Mouse (Mus musculus) layer of hippocampus, adult 11-12 months (tissue): ENCODE measurements around the gene B4galt5.
A peak's percentile ranks its signal among the peaks of the same experiment; 100 is the strongest.

Experiments used
- DNase-seq: peaks from one replicate; pipeline ENCODE4 v3.0.0; 2022; ENCODE audit warnings: low spot score

Gene B4galt5

DNA sequence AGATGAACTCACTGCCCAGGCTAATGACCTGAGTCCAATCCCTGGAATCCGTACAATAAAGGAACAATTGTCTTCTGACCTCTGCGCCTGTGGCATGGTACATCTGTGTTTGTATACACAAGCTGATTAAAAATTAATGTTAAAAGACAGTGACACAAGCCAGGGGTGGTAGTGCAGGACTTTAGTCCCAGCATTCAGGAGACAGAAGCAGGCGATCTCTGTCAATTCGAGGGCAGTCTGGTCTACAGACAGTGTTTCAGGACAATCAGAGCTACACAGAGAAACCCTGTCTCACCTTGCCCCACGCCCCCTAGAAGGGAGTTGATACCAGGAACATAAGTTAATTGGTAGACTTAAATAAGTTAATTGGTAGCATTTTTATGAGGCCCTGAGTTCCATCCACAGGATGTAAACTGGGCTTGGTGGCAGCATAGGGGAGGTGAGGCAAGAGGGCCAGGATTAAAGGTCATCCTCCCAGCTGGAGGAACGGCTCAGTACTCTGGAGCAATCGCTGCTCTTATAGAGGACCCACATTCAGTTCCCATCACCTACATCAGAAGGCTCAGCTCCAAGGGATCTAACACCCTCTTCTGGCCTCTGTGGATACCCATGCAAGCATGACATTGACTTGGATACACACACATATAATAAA is 16.5 kb downstream of the B4galt5 start:
- DNase-seq: no peak

DNA sequence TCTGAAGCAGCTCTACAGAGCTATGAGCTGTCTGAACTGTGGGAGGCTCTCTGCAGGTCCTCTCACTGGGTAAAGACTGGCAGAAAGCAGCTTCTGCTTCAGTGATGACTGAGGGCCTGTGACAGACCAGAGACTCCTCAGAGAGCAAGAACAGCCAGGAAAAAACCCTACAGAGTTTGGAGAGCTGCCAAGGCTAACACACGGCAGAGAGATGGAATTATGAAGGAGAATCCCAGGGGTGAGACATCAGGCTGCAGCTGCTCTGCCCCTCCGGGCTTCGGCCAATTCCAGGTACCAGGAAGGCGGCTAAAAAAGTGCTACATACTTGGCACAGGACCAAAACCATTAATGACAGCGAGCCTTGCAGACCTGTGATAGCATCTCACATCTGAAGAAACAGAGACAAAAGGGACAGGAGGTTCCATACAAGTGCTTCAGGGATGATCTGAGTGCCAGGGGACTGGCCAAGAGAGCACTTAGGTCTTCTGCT is 17.5 kb downstream of the B4galt5 start:
- no peak for DNase-seq

DNA sequence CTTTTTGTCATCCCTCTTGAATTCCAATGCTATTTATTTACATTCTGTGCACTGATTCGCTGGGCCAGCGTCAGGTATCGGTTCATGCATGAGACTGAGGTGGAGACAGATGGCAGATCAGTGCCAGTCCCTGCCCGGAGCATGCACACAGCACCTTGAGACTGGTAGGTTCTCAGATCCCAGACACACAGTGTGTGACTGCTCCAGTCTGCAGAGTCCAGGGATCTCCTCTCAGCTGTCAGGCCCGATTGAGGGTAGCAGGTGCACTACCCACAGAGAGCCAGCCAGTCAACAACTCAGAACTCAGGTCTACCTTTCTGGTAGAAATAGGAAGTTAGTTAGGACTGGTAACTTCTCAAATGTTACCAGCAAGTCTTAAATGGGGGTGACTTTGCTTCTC is 18.4 kb downstream of the B4galt5 start:
- no peak for DNase-seq

DNA sequence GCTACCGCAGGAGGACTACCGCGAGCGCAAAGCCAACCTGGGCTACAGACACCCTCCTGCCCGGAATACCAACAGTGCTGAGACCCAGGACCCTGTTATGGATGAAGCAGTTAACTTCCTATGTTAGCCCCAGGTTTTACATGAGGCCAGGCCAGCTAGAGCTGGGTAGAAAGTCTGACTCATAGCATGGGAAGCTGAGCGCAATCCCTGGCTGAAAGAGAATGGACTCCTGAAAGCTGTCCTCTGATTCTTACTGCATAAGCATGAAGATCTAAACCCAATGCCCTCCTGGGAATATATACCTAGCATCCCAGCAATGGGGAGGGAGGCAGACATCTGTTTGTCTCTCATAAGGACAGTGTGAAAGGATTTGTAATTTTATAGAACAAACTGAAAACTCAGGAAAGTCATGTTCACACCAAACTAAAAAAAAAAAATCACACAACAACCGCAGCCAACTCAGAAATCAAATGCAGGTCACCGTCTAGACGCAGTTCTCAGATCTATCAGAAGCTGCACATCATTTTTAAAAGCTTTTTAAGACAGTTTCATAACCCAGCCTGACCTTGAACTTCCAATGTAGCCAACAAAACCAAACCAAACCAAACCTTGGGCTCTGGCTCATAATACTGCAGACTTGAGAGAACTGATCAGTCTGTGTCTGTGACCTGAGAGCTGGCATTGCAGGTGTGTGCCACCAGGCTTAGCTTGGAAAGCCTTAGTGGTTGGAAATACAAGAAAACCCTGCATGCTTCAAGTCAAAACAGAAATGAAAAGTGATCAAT is 19.3 kb downstream of the B4galt5 start:
- DNase-seq: no peak

DNA sequence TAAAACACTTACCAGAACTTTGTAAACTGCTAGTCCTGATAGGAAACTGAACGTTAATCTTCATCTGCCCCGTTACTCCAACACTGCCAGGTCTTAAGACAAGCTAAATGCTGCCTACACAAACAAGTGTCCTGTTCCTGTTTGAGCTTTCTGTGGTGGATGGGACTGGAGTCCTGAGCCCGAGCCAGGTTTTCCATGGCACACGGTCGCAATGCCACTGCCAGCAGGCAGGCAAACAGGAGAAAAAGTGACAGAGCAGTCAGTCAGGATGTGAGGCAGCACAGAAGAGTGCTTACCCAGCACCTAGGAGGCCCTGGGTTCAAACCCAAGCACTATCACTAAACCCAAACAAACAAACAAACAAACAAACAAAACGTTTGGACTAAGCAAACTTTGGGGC is 20.6 kb downstream of the B4galt5 start:
- no peak for DNase-seq

DNA sequence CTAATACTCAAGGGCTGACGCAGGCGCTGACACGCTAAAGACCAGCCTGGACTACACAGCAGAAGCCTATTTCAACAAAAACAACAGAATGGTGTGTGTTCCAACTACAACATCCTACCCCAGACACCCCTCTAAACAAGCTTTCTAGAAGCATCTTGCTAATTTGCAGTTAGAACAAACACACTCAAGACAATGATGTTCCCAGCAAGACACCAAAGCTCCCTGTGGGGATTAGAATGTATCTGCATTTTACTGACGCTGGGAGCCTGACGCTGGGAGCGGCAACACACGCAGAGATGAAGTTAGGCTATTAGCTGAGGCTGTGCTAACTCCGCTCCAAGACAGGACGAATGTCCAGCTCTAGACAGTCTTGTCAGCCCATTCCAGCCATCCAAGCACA is 22.4 kb downstream of the B4galt5 start:
- no peak for DNase-seq

DNA sequence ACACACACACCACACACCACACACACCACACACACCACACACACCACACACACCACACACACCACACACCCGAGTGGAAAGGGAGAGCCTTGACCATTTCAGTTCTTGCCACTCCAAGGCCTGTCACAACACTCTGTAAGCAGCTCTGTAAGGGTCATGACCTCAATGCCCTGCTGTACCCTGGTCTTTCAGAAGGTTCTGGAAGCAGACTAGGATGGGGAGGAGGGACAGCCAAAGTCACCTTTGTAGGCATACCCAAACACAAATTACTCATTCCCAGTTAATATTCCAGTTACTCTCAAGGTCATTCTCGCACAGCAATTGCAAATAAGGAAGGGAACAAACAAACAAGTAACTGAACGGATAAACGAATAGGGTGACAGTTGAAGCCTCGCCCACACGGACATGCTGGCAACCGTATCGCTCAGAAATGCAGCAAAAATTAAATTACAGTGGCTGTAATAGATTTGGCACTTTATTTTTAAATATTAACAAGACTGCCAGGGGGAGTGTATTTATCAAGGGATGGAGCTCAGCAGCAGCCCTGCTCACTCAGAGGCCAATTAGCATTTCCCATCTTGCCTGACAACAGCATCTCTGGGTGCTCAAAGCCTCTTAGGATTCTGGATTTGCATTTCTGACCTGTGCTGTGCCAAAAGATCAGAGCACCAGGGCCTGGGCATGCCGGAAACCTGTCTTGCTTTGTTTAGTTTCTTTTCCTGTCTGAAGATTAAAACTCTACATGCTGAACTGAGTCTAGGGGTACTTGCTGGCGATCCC is 24.6 kb downstream of the B4galt5 start:
- peak; percentile 37 for DNase-seq

DNA sequence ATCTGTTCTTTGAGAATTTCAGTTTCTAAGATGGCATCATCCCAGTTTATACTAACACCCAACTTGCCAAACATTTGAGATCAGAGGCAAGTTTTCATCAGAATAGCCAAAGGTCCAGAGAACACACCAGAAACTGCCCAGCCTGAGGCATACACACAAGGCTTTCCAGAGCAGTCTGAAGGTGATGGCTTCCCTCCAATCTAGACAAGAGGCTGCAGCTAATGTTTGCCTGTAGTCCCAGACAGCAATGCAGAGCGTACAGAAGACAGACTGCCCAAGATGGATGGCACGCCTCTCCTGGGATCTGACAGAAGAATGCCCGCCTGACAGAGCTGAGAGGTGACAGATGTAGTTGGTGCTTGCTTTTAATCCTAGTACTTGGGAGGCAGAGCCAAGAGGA is 25.9 kb downstream of the B4galt5 start:
- DNase-seq: no peak

DNA sequence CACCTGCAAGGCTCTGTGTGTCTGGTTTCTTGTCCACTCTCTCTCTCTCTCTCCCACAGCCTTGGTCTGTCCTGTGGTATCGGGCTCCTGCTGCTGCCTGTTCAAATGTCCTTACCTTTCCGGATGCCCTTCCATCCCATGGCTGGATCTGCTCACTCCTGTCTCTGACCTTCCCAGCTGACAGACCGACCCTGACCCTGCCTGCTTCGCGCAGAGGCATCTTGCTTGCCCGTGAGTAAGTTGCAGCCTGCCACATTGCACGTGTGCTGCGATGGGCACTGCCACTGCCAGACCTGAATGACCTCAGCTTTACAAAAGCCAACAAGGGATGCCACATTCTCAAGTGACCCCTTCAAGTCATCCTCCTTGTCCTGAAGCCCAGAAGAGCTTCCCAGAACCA is 27.6 kb downstream of the B4galt5 start:
- no peak for DNase-seq

DNA sequence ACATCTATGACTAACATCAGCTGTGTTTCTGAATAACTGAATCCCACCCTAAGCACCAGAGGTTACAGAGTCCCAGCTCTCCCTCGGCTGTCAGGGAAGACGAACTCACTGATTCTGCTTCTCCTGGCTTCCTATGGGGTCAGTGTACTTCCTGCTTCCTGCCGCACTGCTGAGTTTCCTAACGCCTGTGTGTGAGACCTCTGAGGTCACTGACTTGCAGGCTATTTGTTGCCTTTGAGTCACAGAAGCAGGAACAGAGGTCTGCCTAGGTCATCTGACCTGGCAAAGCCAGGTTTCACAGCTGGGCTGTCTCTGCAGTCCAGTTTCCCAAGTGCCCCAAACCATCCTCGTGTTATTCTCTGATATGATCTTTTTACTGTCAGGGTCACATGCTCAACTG is 30.0 kb downstream of the B4galt5 start:
- peak; percentile 32 for DNase-seq

DNA sequence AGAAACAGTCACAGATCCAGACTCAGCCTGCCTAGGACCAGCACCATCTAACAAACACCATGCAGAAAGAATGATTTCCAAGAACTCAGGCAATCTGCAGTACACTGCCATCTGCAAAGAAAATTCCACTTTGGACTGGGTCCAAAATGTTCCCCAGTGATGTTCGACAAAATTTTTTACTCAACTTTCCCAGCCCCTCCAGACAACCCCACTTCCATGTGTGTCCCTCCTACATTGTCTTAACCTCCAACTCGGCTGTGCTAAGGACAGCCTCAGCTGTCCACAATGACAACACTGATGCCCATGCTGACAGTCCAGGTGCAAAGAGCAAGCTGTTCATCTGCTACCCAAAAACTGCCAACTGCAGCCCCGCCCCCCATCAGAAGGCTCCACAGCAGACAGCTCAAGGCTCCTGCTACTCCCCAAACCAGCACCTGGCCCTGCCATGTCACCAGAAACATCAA is 32.2 kb downstream of the B4galt5 start:
- peak; percentile 51 for DNase-seq

DNA sequence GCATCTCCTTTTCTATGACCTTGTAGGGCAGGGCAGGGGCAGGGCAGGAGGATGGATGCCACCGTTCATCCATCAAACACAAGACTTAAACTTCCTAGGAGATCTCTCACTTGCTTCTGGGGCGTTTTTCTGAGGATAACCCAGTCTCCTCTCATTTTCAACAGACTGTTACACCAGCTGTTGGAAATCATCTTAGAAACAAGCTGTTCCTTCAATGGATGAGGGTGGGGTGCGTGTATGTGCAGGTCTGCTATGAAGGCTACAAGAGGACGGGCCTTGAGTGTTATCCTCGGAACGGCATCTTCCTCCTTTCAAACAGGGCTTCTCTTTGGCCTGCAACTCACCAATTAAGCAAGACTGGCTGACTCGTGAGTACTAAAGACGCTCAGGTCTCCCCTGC is 34.5 kb downstream of the B4galt5 start:
- DNase-seq: no peak

DNA sequence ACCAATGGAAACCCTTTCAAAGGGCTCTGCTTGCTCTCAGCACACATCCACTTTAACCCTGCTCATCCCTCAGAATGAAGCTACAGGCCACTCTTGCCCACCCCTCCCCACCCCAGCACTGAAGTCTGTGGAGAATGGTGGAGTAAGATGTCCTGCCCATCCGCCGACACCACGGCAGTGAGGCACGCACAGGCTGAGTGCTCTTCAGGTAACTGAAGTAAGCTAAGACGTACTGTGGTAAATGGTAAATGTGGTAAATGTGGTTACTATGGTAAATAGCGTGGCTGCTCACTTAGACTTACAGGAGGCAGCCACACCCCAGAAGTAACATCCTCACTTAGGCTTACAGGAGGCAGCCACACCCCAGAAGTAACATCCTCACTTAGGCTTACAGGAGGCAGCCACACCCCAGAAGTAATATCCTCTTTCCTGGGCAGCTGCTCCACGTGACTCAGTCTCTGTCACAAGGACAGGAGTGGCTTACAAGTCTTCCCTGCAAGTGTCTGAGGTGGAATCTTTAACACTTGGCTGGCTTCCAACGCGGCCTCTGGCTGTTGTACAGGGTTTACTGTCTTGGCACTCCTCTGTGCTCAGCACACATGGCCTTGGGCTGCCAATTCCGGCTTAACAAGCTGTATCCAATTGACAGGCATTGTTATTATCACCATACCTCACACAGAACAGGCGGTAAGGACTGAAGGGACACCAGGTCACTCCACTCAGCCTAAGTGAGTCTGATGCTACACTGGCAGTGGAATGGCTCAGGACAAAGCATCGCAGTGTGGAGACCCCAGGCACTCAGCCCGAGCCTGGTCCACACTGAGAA is 35.3 kb downstream of the B4galt5 start:
- no peak for DNase-seq

DNA sequence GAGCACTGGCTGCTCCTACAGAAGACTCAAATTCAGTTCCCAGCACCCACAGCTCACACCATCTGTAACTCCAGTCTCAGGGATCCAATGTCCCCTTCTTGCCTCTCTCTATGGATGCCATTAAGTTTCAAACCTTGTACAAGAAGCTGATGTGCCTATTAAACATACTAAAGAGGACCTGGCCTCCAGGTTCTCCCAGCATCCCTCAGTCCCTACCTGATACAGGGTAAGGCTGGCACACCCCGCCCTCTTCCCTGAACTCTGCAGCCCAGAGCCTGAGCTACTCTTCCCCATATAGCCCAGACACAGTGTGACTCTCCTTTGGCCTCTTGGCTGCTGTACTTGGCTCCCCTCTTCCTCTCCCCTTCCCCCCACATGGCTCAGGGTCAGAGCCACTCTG is 38.9 kb downstream of the B4galt5 start:
- DNase-seq: no peak

DNA sequence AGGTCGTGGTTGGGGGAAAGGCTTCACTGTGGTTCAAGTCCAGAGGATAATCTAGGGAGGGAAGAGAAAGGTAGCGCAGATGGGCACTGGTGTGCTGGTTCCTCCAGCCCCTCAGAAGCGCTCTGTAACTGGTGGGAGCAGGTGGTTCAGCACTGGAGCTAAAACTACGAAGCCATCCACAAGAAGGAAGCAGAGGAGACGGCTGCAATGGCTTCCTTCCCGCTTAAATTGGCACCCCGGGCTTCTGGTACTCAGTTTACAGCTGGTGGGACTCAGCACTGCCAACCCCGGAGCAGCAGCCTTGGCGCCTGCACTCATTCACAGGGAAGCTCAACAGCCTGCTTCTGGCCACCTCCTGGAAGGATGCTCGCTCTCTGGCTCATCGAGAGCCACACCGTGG is 39.7 kb downstream of the B4galt5 start:
- peak; percentile 6 for DNase-seq

DNA sequence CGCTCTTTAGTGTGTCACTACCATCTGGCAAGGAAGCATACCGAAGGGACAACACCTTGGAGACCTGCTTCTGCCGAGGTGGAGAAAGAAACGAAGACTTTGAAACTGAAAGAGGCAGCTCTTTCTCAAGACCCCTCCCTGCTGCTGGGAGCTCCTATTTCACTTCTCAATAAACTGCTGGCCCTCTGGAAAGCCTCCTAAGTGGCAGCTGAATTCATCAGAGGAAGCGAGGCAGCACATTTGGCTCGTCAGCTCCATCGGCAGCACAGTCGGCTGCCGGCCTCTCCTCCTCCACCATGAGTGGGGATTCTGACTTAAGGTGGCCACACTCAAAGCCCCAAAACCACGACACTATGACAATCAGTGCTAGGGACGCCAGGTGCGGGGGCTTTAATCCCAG is 41.3 kb downstream of the B4galt5 start:
- peak; percentile 8 for DNase-seq

DNA sequence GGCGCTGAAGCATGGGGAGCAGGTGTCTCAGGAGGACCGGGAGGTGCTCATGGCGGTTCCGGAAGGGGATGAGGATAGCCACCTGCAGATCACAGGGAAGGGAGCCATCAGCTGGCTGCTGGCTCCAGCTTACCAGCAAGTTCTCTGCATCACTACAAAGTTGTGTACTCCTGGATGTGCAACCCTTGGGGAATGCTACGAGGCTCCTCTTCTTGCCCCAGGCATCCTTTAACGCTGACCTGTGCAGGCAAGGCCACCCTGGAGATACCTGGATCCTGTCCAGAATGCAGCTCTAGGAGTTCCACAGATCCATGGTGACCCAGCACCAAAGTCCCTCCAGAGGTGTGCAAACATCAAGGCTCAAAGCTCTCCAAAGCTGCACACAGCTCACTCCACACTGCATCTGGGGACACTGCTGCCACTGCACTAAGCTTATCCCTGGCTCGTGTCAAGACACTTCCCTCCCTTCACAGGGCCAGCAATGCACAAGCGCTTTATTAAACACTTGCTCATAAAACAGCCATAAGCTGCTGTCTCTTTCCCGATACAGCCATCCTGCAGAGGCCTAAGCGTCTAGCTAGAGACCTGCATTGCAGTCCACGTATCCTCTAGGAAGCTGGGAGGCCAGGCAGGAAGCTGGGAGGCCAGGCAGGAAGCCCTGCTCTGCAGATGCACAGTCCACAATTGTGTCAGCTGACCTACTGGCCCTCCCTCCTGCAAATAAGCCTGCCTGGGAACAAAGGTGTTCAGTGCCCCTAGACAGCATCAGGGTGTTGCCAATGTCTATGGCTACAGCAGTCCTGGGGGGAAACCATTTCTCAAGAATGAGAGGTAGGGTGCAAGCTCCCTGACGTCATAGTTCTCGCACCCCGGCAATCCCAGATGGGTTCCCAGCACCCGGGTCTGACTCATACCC is 42.1 kb downstream of the B4galt5 start:
- peak; percentile 8 for DNase-seq

DNA sequence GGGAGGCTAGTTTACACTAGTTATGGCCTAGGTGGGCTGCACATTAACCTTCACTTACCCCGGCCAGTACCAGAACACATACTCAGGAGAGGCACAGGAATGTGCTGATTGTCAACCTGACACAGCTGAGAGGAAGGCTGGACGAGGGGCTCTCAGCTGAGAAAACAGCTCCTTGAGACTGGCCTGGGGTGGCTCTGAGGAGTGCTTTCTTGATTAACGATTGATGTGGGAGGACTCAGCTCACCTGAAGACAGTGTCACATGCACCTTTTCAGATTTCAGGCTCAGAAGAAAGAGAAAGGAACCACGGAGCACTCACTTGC is 42.7 kb downstream of the B4galt5 start:
- peak; percentile 1 for DNase-seq

DNA sequence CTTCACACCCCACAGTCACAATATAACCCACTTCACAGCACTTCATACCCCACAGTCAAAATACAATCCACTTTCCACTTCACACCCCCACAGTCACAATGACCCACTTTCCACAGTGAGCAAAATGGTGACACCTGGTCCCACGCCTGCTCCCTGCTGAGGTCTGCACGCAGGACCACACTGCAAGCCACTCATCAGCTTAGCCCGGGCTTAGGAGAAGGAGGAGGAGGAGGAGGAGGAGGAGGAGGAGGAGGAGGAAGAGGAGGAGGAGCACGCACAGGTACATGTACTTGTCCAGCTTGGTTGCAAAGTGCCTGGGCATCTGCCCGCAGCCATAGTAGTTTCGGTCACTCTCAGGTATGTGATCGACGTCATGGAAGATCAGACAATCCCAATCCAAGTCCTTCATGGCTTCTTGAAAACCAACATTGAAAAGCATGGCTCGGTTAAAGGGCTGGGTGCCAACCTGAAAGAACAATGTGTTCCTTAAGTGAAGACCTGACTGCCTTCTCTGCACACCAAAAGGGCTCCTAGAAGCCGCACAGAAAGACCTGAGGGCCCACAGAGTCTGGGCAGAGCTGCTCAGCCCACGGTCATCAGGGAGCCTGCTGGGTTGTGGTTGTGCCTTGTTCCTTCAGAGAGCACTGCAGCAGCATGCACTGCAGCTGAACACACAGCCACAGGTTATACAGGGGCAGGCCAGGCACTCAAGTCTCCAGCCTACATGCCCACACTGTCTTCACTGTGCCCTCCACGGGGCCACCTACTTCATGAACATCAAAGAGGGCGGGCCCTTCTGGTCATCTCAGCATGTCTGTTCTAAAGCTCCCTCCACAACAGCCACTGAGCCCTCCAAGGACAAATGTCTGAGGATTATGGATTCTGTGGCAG is 43.4 kb downstream of the B4galt5 start:
- peak; percentile 2 for DNase-seq
